Mouse (Mus musculus): Measurements from ENCODE around the gene Cap2. TPM values are rescaled to one million over a fixed set of nuclear protein-coding genes. Genes with fewer than 3 reads are reported as not detected.

Cap2 gene
- polyA plus RNA-seq, 1 experiment from 2014 or later = 159 TPM

DNA sequence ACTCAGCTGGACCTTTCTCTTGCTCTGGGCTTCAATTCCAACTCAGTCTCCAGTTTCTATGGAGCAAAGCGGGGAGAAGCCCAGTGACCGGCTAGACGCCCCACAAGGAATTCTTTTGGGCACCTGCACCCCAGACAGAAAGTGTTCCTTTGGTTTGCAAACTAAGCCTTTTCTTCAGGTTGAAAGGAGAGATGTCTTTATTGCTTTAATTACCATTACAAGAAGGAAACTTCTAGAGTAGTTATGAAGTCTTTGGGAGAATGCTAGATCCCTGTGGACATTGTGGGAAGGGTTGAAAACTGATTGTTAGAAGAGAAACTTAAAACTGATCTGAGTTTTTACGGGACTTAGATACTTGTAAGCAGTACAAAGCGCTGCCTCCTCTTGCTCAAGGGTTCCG, 143.8 kb downstream of the Cap2 start:
- Histone ChIP-seq H3K4me1 (ENCODE audit: control insufficient read depth in 2 of 2, insufficient read depth in 2 of 2, low read length in 2 of 2) (no peaks in the 10 kb centered on the region), H3K4me3 (ENCODE audit: control insufficient read depth in 1 of 2, insufficient read depth in 1 of 2, low read depth in 1 of 2, low read length in 2 of 2) (no peak overlapping the region), H3K27me3 (ENCODE audit: control insufficient read depth, insufficient read depth, low read length) (no peaks in the 10 kb centered on the region), H3K27ac (replicated peaks in 1 of 2; ENCODE audit: control insufficient read depth in 1 of 2, insufficient read depth in 1 of 2, low read depth in 2 of 2, low read length in 2 of 2) (no peak overlapping the region), H3K9me3 (ENCODE audit: control insufficient read depth, low read length) (peaks cover 6% of the 10 kb centered on the region; the same call in 1 of the 2 replicates), H3K9ac (ENCODE audit: low read length) (no peak overlapping the region), H3K36me3 (ENCODE audit: control insufficient read depth, insufficient read depth, low read length) (peaks cover 54% of the 10 kb centered on the region), H3K4me2 (ENCODE audit: low read length) (no peak overlapping the region)
- ATAC-seq (ENCODE audit: insufficient number of reproducible peaks, insufficient read depth, low FRiP score, low read depth) = no peak
- WGBS = 90% methylated on average over 6 of the region's 6 CpGs

DNA sequence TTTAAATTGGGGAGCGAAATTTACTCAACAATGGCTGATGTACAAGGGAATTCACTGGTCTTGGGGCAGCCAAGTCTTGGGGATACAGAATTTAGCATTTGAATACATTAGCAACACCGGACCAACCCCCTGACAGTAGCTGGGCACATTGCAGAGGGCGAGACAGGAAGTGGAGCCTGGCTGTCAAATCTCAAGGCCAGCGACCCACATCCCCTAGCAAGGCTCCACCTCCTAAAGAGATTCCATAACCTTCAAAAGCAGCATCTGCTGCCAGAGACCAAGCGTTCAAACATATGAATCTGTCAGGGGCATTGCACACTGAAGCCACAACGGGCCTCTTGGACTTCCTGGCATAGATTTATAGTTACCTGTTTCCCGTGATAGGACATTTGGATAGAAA, 150.2 kb downstream of the Cap2 start:
- Histone ChIP-seq H3K9me3 (ENCODE audit: control insufficient read depth, low read length) (no peaks in the 10 kb centered on the region), H3K9ac (ENCODE audit: low read length) (no peak overlapping the region), H3K4me3 (ENCODE audit: control insufficient read depth in 1 of 2, insufficient read depth in 1 of 2, low read depth in 1 of 2, low read length in 2 of 2) (no peak overlapping the region), H3K36me3 (ENCODE audit: control insufficient read depth, insufficient read depth, low read length) (peaks cover 28% of the 10 kb centered on the region), H3K27me3 (ENCODE audit: control insufficient read depth, insufficient read depth, low read length) (no peaks in the 10 kb centered on the region), H3K27ac (replicated peaks in 1 of 2; ENCODE audit: control insufficient read depth in 1 of 2, insufficient read depth in 1 of 2, low read depth in 2 of 2, low read length in 2 of 2) (no peak overlapping the region), H3K4me1 (ENCODE audit: control insufficient read depth in 2 of 2, insufficient read depth in 2 of 2, low read length in 2 of 2) (no peaks in the 10 kb centered on the region), H3K4me2 (ENCODE audit: low read length) (no peak overlapping the region)
- 88% methylated on average over 7 of the region's 7 CpGs for WGBS
- no peak for ATAC-seq (ENCODE audit: insufficient number of reproducible peaks, insufficient read depth, low FRiP score, low read depth)

DNA sequence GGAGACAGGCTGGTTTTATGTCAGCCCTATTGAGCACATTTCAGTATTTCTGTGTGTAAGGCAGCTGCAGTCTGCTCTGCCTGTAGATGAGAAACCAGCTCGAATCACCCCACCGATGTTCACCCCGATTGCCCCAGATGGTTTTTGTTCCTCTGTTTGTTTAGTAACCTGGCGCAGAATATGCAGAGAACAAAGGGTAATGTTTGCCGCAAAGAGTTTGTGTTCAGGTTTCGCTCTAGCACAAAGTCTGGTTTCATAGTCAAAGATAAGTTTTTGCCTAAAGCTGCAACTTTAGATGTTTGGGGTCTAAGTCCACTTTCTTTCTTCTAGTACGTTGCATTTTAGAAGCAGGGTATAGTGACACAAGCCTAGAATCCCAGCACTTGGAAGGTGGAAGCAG, 151.0 kb downstream of the Cap2 start:
- WGBS = 94% methylated on average over 7 of the region's 7 CpGs
- Histone ChIP-seq H3K36me3 (ENCODE audit: control insufficient read depth, insufficient read depth, low read length) (peaks cover 23% of the 10 kb centered on the region), H3K4me2 (ENCODE audit: low read length) (no peak overlapping the region), H3K4me1 (ENCODE audit: control insufficient read depth in 2 of 2, insufficient read depth in 2 of 2, low read length in 2 of 2) (no peaks in the 10 kb centered on the region), H3K27ac (replicated peaks in 1 of 2; ENCODE audit: control insufficient read depth in 1 of 2, insufficient read depth in 1 of 2, low read depth in 2 of 2, low read length in 2 of 2) (no peak overlapping the region), H3K27me3 (ENCODE audit: control insufficient read depth, insufficient read depth, low read length) (no peaks in the 10 kb centered on the region), H3K9ac (ENCODE audit: low read length) (no peak overlapping the region), H3K4me3 (ENCODE audit: control insufficient read depth in 1 of 2, insufficient read depth in 1 of 2, low read depth in 1 of 2, low read length in 2 of 2) (no peak overlapping the region), H3K9me3 (ENCODE audit: control insufficient read depth, low read length) (no peaks in the 10 kb centered on the region)
- no peak for ATAC-seq (ENCODE audit: insufficient number of reproducible peaks, insufficient read depth, low FRiP score, low read depth)

DNA sequence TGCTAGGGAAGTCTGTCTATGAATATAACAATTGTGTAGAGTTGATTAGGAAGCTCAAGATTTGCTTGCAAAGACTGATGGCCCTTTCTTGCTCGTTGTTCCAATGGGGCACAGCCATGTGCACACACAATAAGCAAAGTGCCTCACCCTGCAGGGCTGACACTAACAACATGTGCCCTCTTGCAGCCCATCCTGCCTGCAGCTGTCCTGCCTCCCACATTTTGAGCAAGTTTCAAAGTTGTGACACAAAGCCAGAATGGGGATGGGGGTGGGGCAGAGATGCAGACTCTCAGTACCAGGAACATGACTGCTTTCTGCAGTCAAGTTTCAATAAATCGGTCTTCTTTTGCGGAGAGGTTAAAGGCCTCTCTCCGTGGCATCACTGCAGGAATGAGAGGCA, 152.0 kb downstream of the Cap2 start:
- H3K9ac ChIP-seq (ENCODE audit: low read length) = no peak overlapping the region
- peaks cover 13% of the 10 kb centered on the region for H3K36me3 ChIP-seq (ENCODE audit: control insufficient read depth, insufficient read depth, low read length)
- no peak overlapping the region for H3K4me3 ChIP-seq (ENCODE audit: control insufficient read depth in 1 of 2, insufficient read depth in 1 of 2, low read depth in 1 of 2, low read length in 2 of 2)
- no peaks in the 10 kb centered on the region for H3K27me3 ChIP-seq (ENCODE audit: control insufficient read depth, insufficient read depth, low read length)
- H3K4me2 ChIP-seq (ENCODE audit: low read length) = no peak overlapping the region
- 87% methylated on average over 4 of the region's 4 CpGs for WGBS
- H3K27ac ChIP-seq (replicated peaks in 1 of 2; ENCODE audit: control insufficient read depth in 1 of 2, insufficient read depth in 1 of 2, low read depth in 2 of 2, low read length in 2 of 2) = no peak overlapping the region
- H3K4me1 ChIP-seq (ENCODE audit: control insufficient read depth in 2 of 2, insufficient read depth in 2 of 2, low read length in 2 of 2) = no peaks in the 10 kb centered on the region
- no peak for ATAC-seq (ENCODE audit: insufficient number of reproducible peaks, insufficient read depth, low FRiP score, low read depth)
- H3K9me3 ChIP-seq (ENCODE audit: control insufficient read depth, low read length) = no peaks in the 10 kb centered on the region

DNA sequence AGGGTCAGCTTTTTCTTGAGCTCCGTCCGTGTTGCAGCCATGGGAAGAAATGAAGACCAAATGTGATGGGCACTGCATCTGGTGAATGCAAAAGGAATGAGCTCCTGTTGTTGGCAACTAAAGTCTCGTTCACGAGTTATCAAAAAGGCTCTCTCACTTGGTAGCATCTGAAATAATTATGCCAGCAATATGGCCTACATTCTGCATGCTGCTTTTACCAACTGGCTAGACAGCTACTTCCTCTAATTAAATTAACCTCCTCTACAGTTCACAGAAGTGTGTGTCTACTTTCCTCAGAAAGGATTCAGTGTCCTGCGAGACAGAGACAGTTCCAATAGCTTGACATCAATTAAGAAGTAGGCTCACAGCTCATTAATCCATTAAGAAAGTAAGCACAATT, 152.9 kb downstream of the Cap2 start:
- Histone ChIP-seq H3K9ac (ENCODE audit: low read length) (no peak overlapping the region), H3K9me3 (ENCODE audit: control insufficient read depth, low read length) (0 out of 2 replicates have a peak, but pooled peaks cover 3% of the 10 kb centered on the region), H3K36me3 (ENCODE audit: control insufficient read depth, insufficient read depth, low read length) (peaks cover 11% of the 10 kb centered on the region), H3K27me3 (ENCODE audit: control insufficient read depth, insufficient read depth, low read length) (no peaks in the 10 kb centered on the region), H3K4me2 (ENCODE audit: low read length) (no peak overlapping the region), H3K4me1 (ENCODE audit: control insufficient read depth in 2 of 2, insufficient read depth in 2 of 2, low read length in 2 of 2) (no peaks in the 10 kb centered on the region), H3K4me3 (ENCODE audit: control insufficient read depth in 1 of 2, insufficient read depth in 1 of 2, low read depth in 1 of 2, low read length in 2 of 2) (no peak overlapping the region), H3K27ac (replicated peaks in 1 of 2; ENCODE audit: control insufficient read depth in 1 of 2, insufficient read depth in 1 of 2, low read depth in 2 of 2, low read length in 2 of 2) (no peak overlapping the region)
- ATAC-seq (ENCODE audit: insufficient number of reproducible peaks, insufficient read depth, low FRiP score, low read depth) = no peak
- whole genome bisulfite sequencing = 86% methylated on average over 5 of the region's 5 CpGs

DNA sequence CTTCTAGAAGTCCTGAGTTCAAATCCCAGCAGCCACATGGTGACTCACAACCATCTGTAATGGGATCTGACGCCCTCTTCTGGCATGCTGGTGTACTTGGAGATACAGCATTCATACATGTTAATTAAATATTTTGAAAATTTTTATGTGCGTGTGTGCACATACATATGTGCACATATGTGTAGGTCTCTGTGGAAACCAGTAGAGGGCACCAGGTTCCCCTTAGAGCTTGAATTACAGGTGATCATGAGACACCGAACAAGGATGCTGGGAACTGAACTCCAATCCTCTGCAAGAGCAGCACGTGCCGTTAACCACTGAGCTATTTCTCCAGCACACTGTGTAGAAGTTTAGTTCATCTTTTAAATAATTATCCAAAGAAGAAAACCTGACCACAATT, 157.6 kb downstream of the Cap2 start:
- ATAC-seq (ENCODE audit: insufficient number of reproducible peaks, insufficient read depth, low FRiP score, low read depth) = no peak
- Histone ChIP-seq H3K4me1 (ENCODE audit: control insufficient read depth in 2 of 2, insufficient read depth in 2 of 2, low read length in 2 of 2) (peaks cover 6 to 11% of the 10 kb centered on the region in 2 experiments; a peak in 3 of 4 replicates), H3K9ac (ENCODE audit: low read length) (no peak overlapping the region), H3K9me3 (ENCODE audit: control insufficient read depth, low read length) (0 out of 2 replicates have a peak, but pooled peaks cover 3% of the 10 kb centered on the region), H3K27ac (replicated peaks in 1 of 2; ENCODE audit: control insufficient read depth in 1 of 2, insufficient read depth in 1 of 2, low read depth in 2 of 2, low read length in 2 of 2) (no peak overlapping the region), H3K36me3 (ENCODE audit: control insufficient read depth, insufficient read depth, low read length) (no peaks in the 10 kb centered on the region), H3K4me3 (ENCODE audit: control insufficient read depth in 1 of 2, insufficient read depth in 1 of 2, low read depth in 1 of 2, low read length in 2 of 2) (no peak overlapping the region), H3K27me3 (ENCODE audit: control insufficient read depth, insufficient read depth, low read length) (no peaks in the 10 kb centered on the region), H3K4me2 (ENCODE audit: low read length) (no peak overlapping the region)
- WGBS = 90% methylated on average over 5 of the region's 5 CpGs

DNA sequence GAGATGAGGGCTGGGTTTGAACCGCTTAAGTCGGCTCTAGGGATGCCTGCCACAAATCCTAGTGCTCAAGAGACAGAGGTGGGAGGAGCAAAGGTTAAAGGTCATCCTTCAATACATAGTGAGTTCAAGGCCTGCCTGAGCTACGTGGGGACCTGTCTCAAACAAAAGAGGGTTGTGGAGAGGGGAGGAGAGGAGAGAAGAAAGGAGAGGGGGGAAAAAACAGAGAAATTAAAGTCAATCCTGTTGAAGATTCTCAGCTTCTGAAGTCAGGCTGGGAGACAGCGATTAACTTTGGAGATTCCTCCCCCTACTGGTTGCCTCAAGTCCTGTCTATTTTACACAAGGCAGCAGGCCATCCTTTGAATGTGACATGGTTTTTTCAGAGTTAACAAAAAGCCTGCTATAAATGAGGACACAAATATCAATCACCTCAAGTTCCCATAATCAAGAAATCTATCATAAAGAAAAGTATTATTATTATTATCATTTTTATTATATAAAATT, 161.9 kb downstream of the Cap2 start:
- H3K4me2 ChIP-seq (ENCODE audit: low read length) = no peak overlapping the region
- H3K4me1 ChIP-seq (ENCODE audit: control insufficient read depth in 2 of 2, insufficient read depth in 2 of 2, low read length in 2 of 2) = peaks cover 6 to 11% of the 10 kb centered on the region in 2 experiments; a peak in 3 of 4 replicates
- H3K4me3 ChIP-seq (ENCODE audit: control insufficient read depth in 1 of 2, insufficient read depth in 1 of 2, low read depth in 1 of 2, low read length in 2 of 2) = no peak overlapping the region
- ATAC-seq (ENCODE audit: insufficient number of reproducible peaks, insufficient read depth, low FRiP score, low read depth) = no peak
- H3K9me3 ChIP-seq (ENCODE audit: control insufficient read depth, low read length) = 0 out of 2 replicates have a peak, but pooled peaks cover 3% of the 10 kb centered on the region
- 0 out of 4 replicates have a peak overlapping the region, but pooled peaks of 1 of the 2 experiments have one; percentile 33 for H3K27ac ChIP-seq (replicated peaks in 1 of 2; ENCODE audit: control insufficient read depth in 1 of 2, insufficient read depth in 1 of 2, low read depth in 2 of 2, low read length in 2 of 2)
- H3K36me3 ChIP-seq (ENCODE audit: control insufficient read depth, insufficient read depth, low read length) = no peaks in the 10 kb centered on the region
- H3K27me3 ChIP-seq (ENCODE audit: control insufficient read depth, insufficient read depth, low read length) = no peaks in the 10 kb centered on the region
- no peak overlapping the region for H3K9ac ChIP-seq (ENCODE audit: low read length)
- 37% methylated on average over 4 of the region's 4 CpGs for WGBS

DNA sequence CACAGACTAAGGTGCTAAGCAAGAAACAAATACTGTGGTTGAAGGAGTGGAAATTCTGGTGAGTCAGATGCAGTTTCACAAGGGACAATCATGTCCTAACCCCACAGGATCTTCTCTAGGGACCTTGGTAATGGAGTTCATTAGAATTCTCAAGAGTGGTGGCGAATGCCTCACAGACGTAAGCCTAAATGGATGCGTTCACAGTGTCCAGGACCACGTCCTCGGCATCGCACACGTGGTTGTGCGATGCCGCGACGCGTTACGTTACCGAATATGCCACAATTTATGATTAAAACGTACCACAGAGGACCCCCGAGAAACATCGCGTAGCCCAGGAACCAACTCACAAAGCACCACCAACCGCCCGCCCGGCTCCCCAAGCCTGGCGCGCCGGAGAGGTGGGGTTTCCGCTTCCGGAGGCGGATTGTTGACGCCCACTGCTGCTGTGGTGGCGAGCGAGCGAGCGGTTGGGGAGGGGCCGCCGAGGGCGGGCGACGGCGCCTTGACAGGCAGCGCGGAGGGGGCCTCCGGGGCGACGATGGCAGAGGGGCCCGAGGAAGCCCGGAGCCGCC, 167.5 kb downstream of the Cap2 start, which contains the start of gene Fam8a1:
Gene Fam8a1, plus strand, starts transcription at position 475 of the 572 bp plus-strand sequence.
- Histone ChIP-seq H3K4me2 (ENCODE audit: low read length) (peak within 1 kb of the TSS; percentile 87), H3K9ac (ENCODE audit: low read length) (peak within 1 kb of the TSS; percentile 95), H3K9me3 (ENCODE audit: control insufficient read depth, low read length) (no peaks in the 10 kb centered on the region), H3K36me3 (ENCODE audit: control insufficient read depth, insufficient read depth, low read length) (peaks cover 27% of the 10 kb centered on the region), H3K27ac (replicated peaks in 1 of 2; ENCODE audit: control insufficient read depth in 1 of 2, insufficient read depth in 1 of 2, low read depth in 2 of 2, low read length in 2 of 2) (peak within 1 kb of the TSS; percentile 58 to 86), H3K27me3 (ENCODE audit: control insufficient read depth, insufficient read depth, low read length) (no peaks in the 10 kb centered on the region), H3K4me3 (ENCODE audit: control insufficient read depth in 1 of 2, insufficient read depth in 1 of 2, low read depth in 1 of 2, low read length in 2 of 2) (peak within 1 kb of the TSS; percentile 96 to 99), H3K4me1 (ENCODE audit: control insufficient read depth in 2 of 2, insufficient read depth in 2 of 2, low read length in 2 of 2) (peaks cover 3 to 8% of the 10 kb centered on the region in 2 experiments; a peak in 3 of 4 replicates)
- WGBS = 1% methylated on average over 35 of the region's 46 CpGs
- ATAC-seq (ENCODE audit: insufficient number of reproducible peaks, insufficient read depth, low FRiP score, low read depth) = peak; percentile 90

Measured in heart, embryonic 14.5 days (tissue).